Mouse (Mus musculus) MEL (cell line): ENCODE measurements at regions not wholly inside any gene's neighbourhood (a gene's known extent, or its start where the extent isn't known, plus 50 kb on each side); places are given as distances from the start of the nearest gene placed in this dataset.

ENCODE experiments used
- DNase-seq: peaks from one replicate; pipeline ENCODE4 v3.0.0; 2011; ENCODE audit warnings: low read depth, low spot score
- H3K27ac ChIP-seq: 2 replicates; pipeline ENCODE4 v1.5.1; 2012; ENCODE audit warnings: low read depth, mild to moderate bottlenecking, control low read depth, low read length, moderate library complexity; ENCODE audit not compliant: control insufficient read depth
- H3K27me3 ChIP-seq, 2 experiments: fragments of 150-350 bp in 1 of 2; sonication (generic) in 1 of 2; 2 replicates each; pipeline ENCODE4 v1.6.1; 2012; ENCODE audit warnings: low read length in 2 of 2, mild to moderate bottlenecking in 2 of 2, improper control_type of control experiment in 1 of 2, moderate library complexity in 1 of 2; ENCODE audit not compliant: insufficient read depth in 2 of 2, control insufficient read depth in 1 of 2
- H3K36me3 ChIP-seq, 2 experiments: 2 replicates each; pipeline ENCODE4 v1.6.1; 2012 to 2014; ENCODE audit warnings: low read length in 2 of 2, improper control_type of control experiment in 1 of 2, inconsistent platforms in 1 of 2, mild to moderate bottlenecking in 1 of 2; ENCODE audit not compliant: insufficient read depth in 2 of 2, control insufficient read depth in 1 of 2
- H3K4me1 ChIP-seq, 2 experiments: fragments of 150-350 bp in 1 of 2; sonication (generic) in 1 of 2; 2 replicates each; pipeline ENCODE4 v1.6.1; 2012; ENCODE audit warnings: low read length in 2 of 2, improper control_type of control experiment in 1 of 2, mild to moderate bottlenecking in 1 of 2; ENCODE audit not compliant: insufficient read depth in 2 of 2, control insufficient read depth in 1 of 2
- H3K4me3 ChIP-seq, 2 experiments: fragments of 150-350 bp in 1 of 2; sonication (generic) in 1 of 2; 2 replicates each; pipeline ENCODE4 v1.5.1; 2012; ENCODE audit warnings: low read depth in 2 of 2, low read length in 2 of 2, mild to moderate bottlenecking in 2 of 2, moderate library complexity in 2 of 2, control low read depth in 1 of 2, improper control_type of control experiment in 1 of 2; ENCODE audit not compliant: control insufficient read depth in 1 of 2, insufficient read depth in 1 of 2
- H3K79me2 ChIP-seq: 2 replicates; pipeline ENCODE4 v1.6.1; 2012; ENCODE audit warnings: mild to moderate bottlenecking, low read length, moderate library complexity; ENCODE audit not compliant: control insufficient read depth, poor library complexity, insufficient read depth
- H3K9ac ChIP-seq: 2 replicates; pipeline ENCODE4 v1.6.1; 2012; ENCODE audit warnings: low read depth, mild to moderate bottlenecking, control low read depth, low read length, moderate library complexity; ENCODE audit not compliant: control insufficient read depth, poor library complexity, severe bottlenecking
- H3K9me3 ChIP-seq: fragments of 150-350 bp; sonication (generic); replicated peaks from 2 replicates; pipeline ENCODE4 v1.6.1; 2012; ENCODE audit warnings: mild to moderate bottlenecking, low read length, improper control_type of control experiment, moderate library complexity; ENCODE audit not compliant: insufficient read depth
- CHD2 ChIP-seq: IDR thresholded peaks from 2 replicates; pipeline ENCODE4 v1.6.1; 2011; ENCODE audit warnings: low read length, improper control_type of control experiment
- CTCF ChIP-seq, 3 experiments: IDR thresholded peaks in 2 of 3; conservative IDR thresholded peaks in 1 of 3; 2 replicates each; pipeline ENCODE4 v1.5.1; 2011 to 2012; ENCODE audit warnings: low read length in 3 of 3, low read depth in 2 of 3, mild to moderate bottlenecking in 2 of 3, improper control_type of control experiment in 1 of 3, inconsistent platforms in 1 of 3, mixed read lengths in 1 of 3, moderate library complexity in 1 of 3; ENCODE audit not compliant: control insufficient read depth in 1 of 3, insufficient read depth in 1 of 3, poor library complexity in 1 of 3, severe bottlenecking in 1 of 3
- ELF1 ChIP-seq: IDR thresholded peaks from 2 replicates; pipeline ENCODE4 v1.6.1; 2014; ENCODE audit warnings: low read depth, mild to moderate bottlenecking, inconsistent platforms, low read length, improper control_type of control experiment, moderate library complexity
- EP300 ChIP-seq, 2 experiments: IDR thresholded peaks; 2 replicates each; pipeline ENCODE4 v1.6.1; 2011; ENCODE audit warnings: improper control_type of control experiment in 2 of 2, low read length in 2 of 2, low read depth in 1 of 2, mild to moderate bottlenecking in 1 of 2
- ETS1 ChIP-seq: IDR thresholded peaks from 2 replicates; pipeline ENCODE4 v1.6.1; 2012; ENCODE audit warnings: low read depth, mild to moderate bottlenecking, inconsistent platforms, low read length, improper control_type of control experiment, moderate library complexity
- GABPA ChIP-seq: IDR thresholded peaks from 2 replicates; pipeline ENCODE4 v1.6.1; 2012; ENCODE audit warnings: low read depth, mild to moderate bottlenecking, inconsistent platforms, low read length, improper control_type of control experiment, moderate library complexity
- HCFC1 ChIP-seq: IDR thresholded peaks from 2 replicates; pipeline ENCODE4 v1.6.1; 2012; ENCODE audit warnings: low read depth, mild to moderate bottlenecking, inconsistent platforms, low read length, improper control_type of control experiment, moderate library complexity
- JUND ChIP-seq: IDR thresholded peaks from 2 replicates; pipeline ENCODE4 v1.6.1; 2011; ENCODE audit warnings: low read depth, mild to moderate bottlenecking, improper control_type of control experiment, low read length
- MAX ChIP-seq: IDR thresholded peaks from 2 replicates; pipeline ENCODE4 v1.6.1; 2011; ENCODE audit warnings: low read length, improper control_type of control experiment
- MAZ ChIP-seq: IDR thresholded peaks from 2 replicates; pipeline ENCODE4 v1.6.1; 2012; ENCODE audit warnings: low read depth, mild to moderate bottlenecking, inconsistent platforms, low read length, improper control_type of control experiment
- MEF2A ChIP-seq: IDR thresholded peaks from 2 replicates; pipeline ENCODE4 v1.6.1; 2014; ENCODE audit warnings: low read depth, mild to moderate bottlenecking, inconsistent platforms, low read length, improper control_type of control experiment; ENCODE audit not compliant: poor library complexity, insufficient replicate concordance, severe bottlenecking; ENCODE audit errors: extremely low read depth
- MXI1 ChIP-seq: IDR thresholded peaks from 2 replicates; pipeline ENCODE4 v1.6.1; 2011; ENCODE audit warnings: mild to moderate bottlenecking, low read depth, low read length, improper control_type of control experiment
- MYC ChIP-seq: IDR thresholded peaks from 2 replicates; pipeline ENCODE4 v1.6.1; 2011; ENCODE audit warnings: low read depth, mild to moderate bottlenecking, low read length, improper control_type of control experiment, moderate library complexity
- POLR2A ChIP-seq, 2 experiments: IDR thresholded peaks; 2 replicates each; pipeline ENCODE4 v1.6.1; 2011 to 2012; ENCODE audit warnings: low read length in 2 of 2, mild to moderate bottlenecking in 2 of 2, control low read depth in 1 of 2, improper control_type of control experiment in 1 of 2, low read depth in 1 of 2, moderate library complexity in 1 of 2; ENCODE audit not compliant: control insufficient read depth in 1 of 2, insufficient read depth in 1 of 2, poor library complexity in 1 of 2
- RAD21 ChIP-seq: IDR thresholded peaks from 2 replicates; pipeline ENCODE4 v1.6.1; 2011; ENCODE audit warnings: mild to moderate bottlenecking, low read depth, low read length, improper control_type of control experiment
- RCOR1 ChIP-seq: IDR thresholded peaks from 2 replicates; pipeline ENCODE4 v1.6.1; 2012; ENCODE audit warnings: low read depth, mild to moderate bottlenecking, inconsistent platforms, low read length, improper control_type of control experiment
- SIN3A ChIP-seq: IDR thresholded peaks from 2 replicates; pipeline ENCODE4 v1.6.1; 2012; ENCODE audit warnings: low read length, improper control_type of control experiment, inconsistent platforms
- TAL1 ChIP-seq: IDR thresholded peaks from 2 replicates; pipeline ENCODE4 v1.6.1; 2012; ENCODE audit warnings: mild to moderate bottlenecking, inconsistent platforms, low read length, moderate library complexity, mixed read lengths
- TBP ChIP-seq: IDR thresholded peaks from 2 replicates; pipeline ENCODE4 v1.8.0; 2011; ENCODE audit warnings: low read depth, low read length, improper control_type of control experiment
- TCF12 ChIP-seq: IDR thresholded peaks from 2 replicates; pipeline ENCODE4 v1.6.1; 2014; ENCODE audit warnings: low read depth, mild to moderate bottlenecking, inconsistent platforms, low read length, improper control_type of control experiment, moderate library complexity
- UBTF ChIP-seq: IDR thresholded peaks from 2 replicates; pipeline ENCODE4 v1.6.1; 2012; ENCODE audit warnings: low read depth, mild to moderate bottlenecking, inconsistent platforms, low read length, improper control_type of control experiment, moderate library complexity, borderline replicate concordance; ENCODE audit not compliant: insufficient read depth
- USF1 ChIP-seq: IDR thresholded peaks from 2 replicates; pipeline ENCODE4 v1.6.1; 2014; ENCODE audit warnings: low read depth, mild to moderate bottlenecking, inconsistent platforms, low read length, improper control_type of control experiment, moderate library complexity
- ZC3H11A ChIP-seq: IDR thresholded peaks from 2 replicates; pipeline ENCODE4 v1.6.1; 2012; ENCODE audit warnings: low read depth, mild to moderate bottlenecking, inconsistent platforms, low read length, improper control_type of control experiment
- ZKSCAN1 ChIP-seq: IDR thresholded peaks from 2 replicates; pipeline ENCODE4 v1.6.1; 2012; ENCODE audit warnings: low read depth, mild to moderate bottlenecking, inconsistent platforms, low read length, improper control_type of control experiment, moderate library complexity
- ZMIZ1 ChIP-seq: IDR thresholded peaks from 2 replicates; pipeline ENCODE4 v1.6.1; 2012; ENCODE audit warnings: low read depth, mild to moderate bottlenecking, inconsistent platforms, low read length, improper control_type of control experiment, moderate library complexity
- ZNF384 ChIP-seq: IDR thresholded peaks from 2 replicates; pipeline ENCODE4 v1.6.1; 2012; ENCODE audit warnings: low read depth, mild to moderate bottlenecking, inconsistent platforms, low read length, improper control_type of control experiment

DNA sequence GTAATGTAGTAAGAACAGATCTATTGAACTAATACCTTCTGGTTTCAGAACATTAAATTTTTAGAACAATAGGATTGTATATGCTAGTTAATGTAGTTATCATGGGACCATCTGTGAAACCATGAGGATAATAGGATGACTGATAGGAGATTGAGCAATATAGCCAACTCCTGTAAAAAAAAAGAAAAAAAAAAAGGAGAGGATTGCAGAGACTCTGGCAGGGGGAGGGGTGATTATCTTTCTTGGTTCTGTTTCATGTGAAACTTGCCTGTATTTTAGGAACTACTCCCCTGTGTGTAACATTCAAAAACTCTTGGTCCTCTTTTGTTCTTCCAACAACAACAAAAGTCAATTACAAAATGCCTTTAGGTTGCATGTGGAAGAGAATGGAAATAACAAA lies 3412.1 kb upstream of the Gm7489 start:
- TF ChIP-seq ZMIZ1 (no peak), ZNF384 (peak; percentile 57; the same call in 1 of the 2 replicates)
- Histone ChIP-seq H3K9me3 (no peaks in the 10 kb centered on the region), H3K4me1 (no peaks in the 10 kb centered on the region), H3K4me3 (no peak overlapping the region), H3K27ac (no peak overlapping the region), H3K79me2 (no peaks in the 10 kb centered on the region), H3K9ac (no peak overlapping the region), H3K36me3 (no peaks in the 10 kb centered on the region), H3K27me3 (no peaks in the 10 kb centered on the region)
- no peak for DNase-seq

- Histone ChIP-seq H3K79me2 (no peaks in the 10 kb centered on the region), H3K4me1 (peaks cover 4 to 9% of the 10 kb centered on the region in 2 experiments; a peak in 3 of 4 replicates), H3K27me3 (no peaks in the 10 kb centered on the region), H3K9ac (no peak overlapping the region), H3K36me3 (peaks cover 0 to 9% of the 10 kb centered on the region in 2 experiments; a peak in 2 of 4 replicates), H3K9me3 (no peaks in the 10 kb centered on the region), H3K4me3 (no peak overlapping the region), H3K27ac (no peak overlapping the region)
- no peak for DNase-seq
- no peak for TF ChIP-seq MAZ
- TF ChIP-seq ZKSCAN1, result no peak
- TF ChIP-seq EP300 (IDR thresholded peaks at IDR 0.05; ENCODE audit: low read depth in 1 of 2, low read length in 2 of 2), result peak in 1 of 2 experiments; percentile 36; a peak in 1 of 4 replicates
- no peak for TF ChIP-seq GABPA
- TF ChIP-seq UBTF, result no peak
- no peak for TF ChIP-seq TBP
- TF ChIP-seq USF1, result no peak
- no peak for TF ChIP-seq HCFC1
- TF ChIP-seq RCOR1, result peak; percentile 19; the same call in 1 of the 2 replicates
- TF ChIP-seq POLR2A (IDR thresholded peaks at IDR 0.05; ENCODE audit: control insufficient read depth in 1 of 2, insufficient read depth in 1 of 2, low read depth in 1 of 2, low read length in 2 of 2, poor library complexity in 1 of 2), result no peak
- TF ChIP-seq SIN3A, result no peak
Observed at GRCm38 (mm10) chr15:50498716-50499115, 3386.0 kb upstream of the Gm7489 start.

DNA sequence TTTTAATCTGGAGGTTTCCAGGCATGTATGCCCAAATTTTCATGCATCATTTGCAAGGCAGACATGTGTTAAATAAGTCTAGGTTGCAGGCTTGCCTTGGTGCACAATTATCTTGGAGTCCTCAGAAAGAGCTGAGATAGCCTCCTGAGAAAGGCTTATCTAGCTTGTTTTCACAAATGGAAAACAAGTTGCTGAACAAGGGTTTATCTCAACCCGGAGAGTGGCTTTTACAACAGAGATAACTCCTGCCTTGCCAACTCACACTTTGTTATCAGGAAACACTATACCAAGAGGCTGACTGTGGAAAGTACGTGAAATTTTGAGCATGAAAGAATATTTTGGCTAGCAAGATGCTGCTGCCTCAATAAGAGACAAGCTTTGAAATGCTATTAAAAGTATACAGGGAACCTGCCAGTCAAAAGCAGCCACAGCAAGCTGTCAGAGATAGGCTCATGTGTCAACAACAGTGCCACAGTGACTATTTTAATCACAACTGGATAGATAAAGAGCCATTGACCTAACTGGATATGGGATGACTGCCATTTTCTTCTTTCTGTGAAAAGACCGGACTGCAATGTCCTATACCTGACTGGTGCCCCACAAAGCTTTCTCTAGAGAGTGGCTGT lies 3376.6 kb upstream of the Gm7489 start:
- H3K9ac ChIP-seq, result no peak overlapping the region
- peaks cover 0 to 22% of the 10 kb centered on the region in 2 experiments; a peak in 2 of 4 replicates for H3K36me3 ChIP-seq
- peak; percentile 84 for DNase-seq
- peak overlapping the region; percentile 76 for H3K27ac ChIP-seq
- H3K27me3 ChIP-seq, result no peaks in the 10 kb centered on the region
- H3K4me1 ChIP-seq, result peaks cover 2 to 17% of the 10 kb centered on the region in 2 experiments; a peak in 3 of 4 replicates
- H3K4me3 ChIP-seq, result no peak overlapping the region
- H3K79me2 ChIP-seq, result no peaks in the 10 kb centered on the region
- H3K9me3 ChIP-seq, result no peaks in the 10 kb centered on the region
- TF ChIP-seq TCF12, result peak; percentile 95
- peak; percentile 18; the same call in 1 of the 2 replicates for TF ChIP-seq ZC3H11A
- peak; percentile 36; the same call in 1 of the 2 replicates for TF ChIP-seq MXI1
- no peak for TF ChIP-seq MAX
- TF ChIP-seq JUND, result no peak
- TF ChIP-seq CHD2, result no peak
- no peak for TF ChIP-seq CTCF (IDR thresholded peaks at IDR 0.05 in 2 of 3, conservative IDR thresholded peaks at IDR 0.05 in 1 of 3; ENCODE audit: control insufficient read depth in 1 of 3, insufficient read depth in 1 of 3, low read depth in 2 of 3, low read length in 3 of 3, poor library complexity in 1 of 3, severe bottlenecking in 1 of 3)
- no peak for TF ChIP-seq UBTF
- peak; percentile 89 for TF ChIP-seq ETS1
- TF ChIP-seq USF1, result no peak
- no peak for TF ChIP-seq ELF1
- no peak for TF ChIP-seq MYC
- TF ChIP-seq TAL1, result no peak
- TF ChIP-seq ZKSCAN1, result no peak
- no peak for TF ChIP-seq RAD21
- TF ChIP-seq MEF2A, result peak; percentile 49; the same call in 1 of the 2 replicates
